Mouse (Mus musculus): Measurements from ENCODE around the gene Ntng2. TPM values are rescaled to one million over a fixed set of nuclear protein-coding genes. Genes with fewer than 3 reads are reported as not detected.

Ntng2 gene
- polyA plus RNA-seq, 2 experiments, result 0.26 to 3.3 TPM

DNA sequence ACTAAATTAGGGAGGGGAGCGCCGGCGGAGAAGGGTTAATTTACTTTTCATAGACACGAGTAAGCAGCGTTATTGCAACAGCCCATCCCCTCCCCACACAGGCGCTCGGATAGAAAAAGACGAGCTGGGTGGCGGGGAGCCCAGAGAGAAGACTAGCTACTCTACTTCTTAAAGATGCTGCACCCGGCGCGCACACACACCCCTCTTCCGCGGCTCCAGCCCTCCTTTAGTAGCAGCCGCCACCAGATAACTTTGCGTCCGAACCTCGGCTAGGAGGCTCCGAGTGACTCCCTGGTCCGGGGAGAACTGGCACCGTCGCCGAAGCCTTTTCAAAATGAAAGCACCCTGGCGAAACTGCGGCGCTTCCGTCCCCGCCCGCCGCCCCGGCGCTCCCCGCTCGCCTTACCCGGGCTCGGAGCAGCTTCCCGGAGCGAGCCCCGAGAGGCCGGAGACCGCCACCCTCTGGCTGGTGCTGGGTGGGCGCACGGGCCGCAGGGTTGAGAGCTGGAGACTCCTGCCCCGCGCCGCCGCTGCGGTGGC, 676 bp downstream of the Ntng2 start:
- ATAC-seq (ENCODE audit: low FRiP score, low read depth), result no peak
- TF ChIP-seq POLR2A (IDR thresholded peaks at IDR 0.05; ENCODE audit: borderline replicate concordance, extremely low read depth, insufficient read depth, insufficient read length), result no peak
- Histone ChIP-seq H3K27me3 (ENCODE audit: control insufficient read depth, insufficient read depth, low read length) (peaks cover 73% of the 10 kb centered on the region), H3K4me1 (ENCODE audit: control insufficient read depth, insufficient read depth, low read length) (peaks cover 23% of the 10 kb centered on the region; the same call in 1 of the 2 replicates), H3K9ac (ENCODE audit: low read depth, low read length, severe bottlenecking) (peak overlapping the region; percentile 32), H3K36me3 (ENCODE audit: control insufficient read depth, insufficient read depth, low read length) (no peaks in the 10 kb centered on the region), H3K9me3 (ENCODE audit: control insufficient read depth, low read length) (no peaks in the 10 kb centered on the region), H3K4me2 (replicated peaks; ENCODE audit: low read depth, low read length, severe bottlenecking) (peak overlapping the region; percentile 96), H3K27ac (replicated peaks; ENCODE audit: low read depth, low read length) (no peak overlapping the region), H3K4me3 (replicated peaks; ENCODE audit: low read length) (peak overlapping the region; percentile 49)
- WGBS, result under 1% methylated on average over 49 of the region's 49 CpGs
- no peak for DNase-seq (ENCODE audit: low spot score)

DNA sequence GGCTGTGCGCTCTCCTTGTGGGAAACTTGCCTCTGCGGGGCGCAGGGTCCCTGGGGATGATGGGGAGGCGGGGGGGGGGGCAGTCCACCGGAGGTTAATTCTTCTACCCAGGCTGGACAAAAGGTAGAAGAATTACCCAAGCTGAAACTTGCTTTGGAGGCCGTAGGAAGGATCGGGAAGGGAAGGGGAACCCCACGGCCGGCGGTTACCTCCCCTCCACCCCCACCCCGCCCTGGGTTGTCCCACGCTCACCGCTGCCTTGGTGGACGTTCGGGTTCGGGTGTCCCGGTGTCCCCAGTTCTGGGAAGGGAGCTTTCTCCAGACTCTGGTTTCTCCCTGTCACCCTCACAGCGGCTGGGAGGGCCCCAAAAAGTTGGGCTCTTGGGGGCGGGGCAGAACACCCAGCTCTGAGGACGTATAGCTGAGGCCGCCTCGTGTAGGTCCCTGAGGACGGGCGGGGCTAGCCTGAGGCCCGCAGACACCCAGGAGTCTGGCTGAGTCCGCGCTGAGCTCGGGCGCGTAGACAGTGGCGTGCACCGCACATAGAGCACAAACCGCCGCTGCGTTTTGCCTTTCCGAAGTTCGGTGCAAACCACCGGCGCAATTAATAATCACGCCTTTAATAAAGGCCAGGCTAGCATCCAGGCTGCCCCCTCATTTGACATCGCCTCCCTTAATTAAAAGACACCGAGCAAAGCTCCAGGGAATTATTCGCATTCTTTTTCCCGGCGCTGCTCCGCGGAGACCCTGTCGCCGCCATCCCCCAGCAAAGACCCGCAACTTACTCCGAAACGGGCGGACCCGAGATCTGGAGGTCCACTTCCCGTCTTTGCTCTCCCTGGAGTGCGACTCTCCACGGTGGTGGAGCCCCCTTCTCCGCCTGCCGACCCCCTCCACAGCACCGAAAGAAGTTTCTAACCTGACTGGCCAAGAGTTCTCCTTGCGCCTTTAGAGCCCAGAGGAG, 1.4 kb downstream of the Ntng2 start:
- Histone ChIP-seq H3K36me3 (ENCODE audit: control insufficient read depth, insufficient read depth, low read length) (no peaks in the 10 kb centered on the region), H3K27me3 (ENCODE audit: control insufficient read depth, insufficient read depth, low read length) (peaks cover 73% of the 10 kb centered on the region), H3K4me3 (replicated peaks; ENCODE audit: low read length) (peak overlapping the region; percentile 49), H3K4me1 (ENCODE audit: control insufficient read depth, insufficient read depth, low read length) (peaks cover 23% of the 10 kb centered on the region; the same call in 1 of the 2 replicates), H3K4me2 (replicated peaks; ENCODE audit: low read depth, low read length, severe bottlenecking) (peak overlapping the region; percentile 96), H3K27ac (replicated peaks; ENCODE audit: low read depth, low read length) (no peak overlapping the region), H3K9me3 (ENCODE audit: control insufficient read depth, low read length) (no peaks in the 10 kb centered on the region), H3K9ac (ENCODE audit: low read depth, low read length, severe bottlenecking) (no peak overlapping the region)
- WGBS, result 0% methylated on average over 60 of the region's 61 CpGs
- no peak for TF ChIP-seq POLR2A (IDR thresholded peaks at IDR 0.05; ENCODE audit: borderline replicate concordance, extremely low read depth, insufficient read depth, insufficient read length)
- ATAC-seq (ENCODE audit: low FRiP score, low read depth) (no peak), DNase-seq (ENCODE audit: low spot score) (no peak)

DNA sequence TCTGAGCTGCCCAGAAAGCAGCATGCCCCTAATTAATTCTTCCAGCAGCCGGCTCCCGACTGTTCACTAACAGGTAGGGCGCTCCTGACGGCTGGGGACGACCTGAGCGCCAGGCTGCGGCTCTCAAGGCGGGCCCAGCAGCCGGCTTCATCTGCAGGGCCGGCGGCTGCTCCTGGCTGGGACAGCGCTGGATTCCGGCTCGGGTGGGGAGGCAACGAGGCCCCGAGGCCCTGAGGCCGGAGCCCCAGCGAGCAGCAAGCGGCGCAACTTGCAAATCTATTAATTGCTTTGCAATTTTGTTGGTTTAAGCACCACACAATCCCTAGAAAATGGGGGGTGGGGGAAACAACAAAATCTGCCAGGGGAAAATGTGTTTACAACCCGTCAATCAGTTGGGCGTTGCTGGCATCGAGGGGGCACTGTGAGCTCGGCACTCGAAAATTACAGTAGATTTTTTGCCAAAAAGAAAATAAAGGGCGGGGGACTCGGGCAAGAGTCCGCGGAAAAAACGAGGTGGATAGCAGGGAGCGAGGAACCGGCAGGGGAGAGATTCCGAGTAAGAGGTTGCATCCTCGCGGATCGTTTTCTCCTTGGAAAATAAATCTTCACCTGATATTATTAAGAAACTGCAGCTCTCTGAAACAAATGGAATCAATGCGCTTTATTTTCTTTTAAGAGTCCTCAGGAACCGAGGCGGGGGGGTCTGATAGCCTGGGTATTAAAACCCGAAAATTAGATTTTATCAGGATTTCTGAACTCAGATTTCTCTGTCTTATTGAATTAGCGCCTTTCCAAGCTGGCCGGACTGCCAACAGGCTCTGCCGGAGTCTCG, 2.3 kb downstream of the Ntng2 start:
- H3K4me1 ChIP-seq (ENCODE audit: control insufficient read depth, insufficient read depth, low read length), result peaks cover 23% of the 10 kb centered on the region; the same call in 1 of the 2 replicates
- H3K9me3 ChIP-seq (ENCODE audit: control insufficient read depth, low read length), result no peaks in the 10 kb centered on the region
- ATAC-seq (ENCODE audit: low FRiP score, low read depth) (no peak), DNase-seq (ENCODE audit: low spot score) (no peak)
- 0 out of 2 replicates have a peak overlapping the region, but pooled peaks have one; percentile 13 for H3K9ac ChIP-seq (ENCODE audit: low read depth, low read length, severe bottlenecking)
- no peak overlapping the region for H3K27ac ChIP-seq (replicated peaks; ENCODE audit: low read depth, low read length)
- no peaks in the 10 kb centered on the region for H3K36me3 ChIP-seq (ENCODE audit: control insufficient read depth, insufficient read depth, low read length)
- peak overlapping the region; percentile 49 for H3K4me3 ChIP-seq (replicated peaks; ENCODE audit: low read length)
- no peak for TF ChIP-seq POLR2A (IDR thresholded peaks at IDR 0.05; ENCODE audit: borderline replicate concordance, extremely low read depth, insufficient read depth, insufficient read length)
- under 1% methylated on average over 44 of the region's 44 CpGs for WGBS
- H3K27me3 ChIP-seq (ENCODE audit: control insufficient read depth, insufficient read depth, low read length), result peaks cover 73% of the 10 kb centered on the region
- peak overlapping the region; percentile 96 for H3K4me2 ChIP-seq (replicated peaks; ENCODE audit: low read depth, low read length, severe bottlenecking)

DNA sequence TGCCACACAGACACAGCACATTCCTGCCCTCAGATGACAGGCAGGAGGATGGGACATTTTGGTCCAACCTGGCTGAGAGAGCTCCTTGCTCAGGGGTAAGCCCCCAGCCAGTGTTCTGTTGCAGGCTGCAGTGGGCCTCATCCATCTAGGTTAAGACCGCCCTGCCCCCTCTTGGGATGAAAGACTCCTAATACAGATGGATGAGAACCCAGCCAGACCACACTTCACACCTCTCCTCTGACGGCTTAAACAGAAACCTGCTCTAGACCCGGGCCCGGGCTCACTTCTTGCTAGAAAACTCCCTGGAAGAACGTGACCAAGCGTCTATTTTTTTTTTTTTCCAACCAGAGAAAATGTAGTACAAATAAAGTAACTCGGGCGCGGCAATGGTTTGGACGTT, 3.0 kb downstream of the Ntng2 start:
- H3K27ac ChIP-seq (replicated peaks; ENCODE audit: low read depth, low read length), result no peak overlapping the region
- no peak for ATAC-seq (ENCODE audit: low FRiP score, low read depth)
- TF ChIP-seq POLR2A (IDR thresholded peaks at IDR 0.05; ENCODE audit: borderline replicate concordance, extremely low read depth, insufficient read depth, insufficient read length), result no peak

DNA sequence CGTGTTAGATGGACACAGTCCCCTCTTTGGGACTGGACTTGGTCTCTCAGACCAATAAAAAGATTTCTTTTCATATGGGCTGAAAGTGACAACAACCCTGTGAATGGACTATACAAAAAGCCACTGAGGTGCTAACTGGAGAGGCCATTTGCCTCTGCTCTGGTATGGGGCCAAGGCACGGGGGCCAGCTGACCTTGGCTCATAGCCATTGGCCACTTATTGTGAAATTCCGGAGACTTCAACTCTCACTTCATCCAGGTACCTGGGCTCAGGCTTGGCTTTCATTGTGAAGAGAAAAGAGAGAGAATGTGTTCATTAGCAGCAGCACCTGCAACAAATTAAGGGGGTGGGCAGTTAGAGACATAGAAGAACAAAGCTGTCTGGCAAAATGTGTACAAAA, 4.3 kb downstream of the Ntng2 start:
- peaks cover 61% of the 10 kb centered on the region for H3K27me3 ChIP-seq (ENCODE audit: control insufficient read depth, insufficient read depth, low read length)
- H3K4me1 ChIP-seq (ENCODE audit: control insufficient read depth, insufficient read depth, low read length), result peaks cover 23% of the 10 kb centered on the region; the same call in 1 of the 2 replicates
- no peaks in the 10 kb centered on the region for H3K9me3 ChIP-seq (ENCODE audit: control insufficient read depth, low read length)
- no peaks in the 10 kb centered on the region for H3K36me3 ChIP-seq (ENCODE audit: control insufficient read depth, insufficient read depth, low read length)
- no peak for TF ChIP-seq POLR2A (IDR thresholded peaks at IDR 0.05; ENCODE audit: borderline replicate concordance, extremely low read depth, insufficient read depth, insufficient read length)
- no peak overlapping the region for H3K27ac ChIP-seq (replicated peaks; ENCODE audit: low read depth, low read length)
- WGBS, result 34% methylated on average over 3 of the region's 3 CpGs
- ATAC-seq (ENCODE audit: low FRiP score, low read depth) (no peak), DNase-seq (ENCODE audit: low spot score) (no peak)
- no peak overlapping the region for H3K4me3 ChIP-seq (replicated peaks; ENCODE audit: low read length)
- no peak overlapping the region for H3K4me2 ChIP-seq (replicated peaks; ENCODE audit: low read depth, low read length, severe bottlenecking)
- no peak overlapping the region for H3K9ac ChIP-seq (ENCODE audit: low read depth, low read length, severe bottlenecking)

More for the DNA sequence above, 3.0 kb downstream of the Ntng2 start:
- 0 out of 2 replicates have a peak overlapping the region, but pooled peaks have one; percentile 13 for H3K9ac ChIP-seq (ENCODE audit: low read depth, low read length, severe bottlenecking)
- H3K4me1 ChIP-seq (ENCODE audit: control insufficient read depth, insufficient read depth, low read length), result peaks cover 23% of the 10 kb centered on the region; the same call in 1 of the 2 replicates
- no peaks in the 10 kb centered on the region for H3K36me3 ChIP-seq (ENCODE audit: control insufficient read depth, insufficient read depth, low read length)
- H3K9me3 ChIP-seq (ENCODE audit: control insufficient read depth, low read length), result no peaks in the 10 kb centered on the region
- 1% methylated on average over 10 of the region's 10 CpGs for WGBS
- peak overlapping the region; percentile 96 for H3K4me2 ChIP-seq (replicated peaks; ENCODE audit: low read depth, low read length, severe bottlenecking)
- DNase-seq (ENCODE audit: low spot score), result no peak
- H3K4me3 ChIP-seq (replicated peaks; ENCODE audit: low read length), result peak overlapping the region; percentile 14
- peaks cover 73% of the 10 kb centered on the region for H3K27me3 ChIP-seq (ENCODE audit: control insufficient read depth, insufficient read depth, low read length)
